Mouse (Mus musculus) natural killer cell, adult 2 months (primary cell): Measurements from ENCODE around the gene Drd5.

Experiments used
- DNase-seq, 2 experiments: peaks; one replicate each; pipeline ENCODE4 v3.0.0; 2022; ENCODE audit warnings: low spot score in 2 of 2

The Drd5 gene

DNA sequence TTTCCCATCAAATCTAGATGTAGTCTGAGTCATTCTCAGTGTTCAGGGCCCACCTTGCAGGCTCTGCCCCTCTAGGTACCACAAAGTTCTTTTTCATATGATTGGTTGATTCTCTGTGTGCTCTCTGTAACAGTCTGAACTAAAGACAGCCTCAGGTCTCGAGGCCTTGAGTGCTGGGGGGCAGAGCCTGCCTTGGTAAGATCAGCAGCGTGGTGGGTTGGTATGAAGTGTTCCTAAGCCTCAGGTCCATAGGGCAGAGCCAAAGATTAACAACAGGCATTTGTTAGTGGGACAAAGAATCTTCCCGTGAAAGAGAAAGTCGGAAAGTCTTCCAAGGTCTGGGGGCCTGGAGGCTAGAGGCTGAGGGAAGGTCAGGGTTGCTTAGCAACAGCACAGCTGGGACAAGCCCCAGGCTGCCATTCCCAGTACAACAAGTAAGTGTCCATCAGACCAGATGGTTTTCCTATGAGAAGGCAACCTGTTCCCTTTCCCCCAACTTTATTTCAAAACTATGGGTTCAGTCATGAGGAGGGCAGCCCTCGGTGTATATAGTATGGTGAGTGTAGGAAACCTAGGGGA lies 31.3 kb downstream of the Drd5 start:
- no peak for DNase-seq

DNA sequence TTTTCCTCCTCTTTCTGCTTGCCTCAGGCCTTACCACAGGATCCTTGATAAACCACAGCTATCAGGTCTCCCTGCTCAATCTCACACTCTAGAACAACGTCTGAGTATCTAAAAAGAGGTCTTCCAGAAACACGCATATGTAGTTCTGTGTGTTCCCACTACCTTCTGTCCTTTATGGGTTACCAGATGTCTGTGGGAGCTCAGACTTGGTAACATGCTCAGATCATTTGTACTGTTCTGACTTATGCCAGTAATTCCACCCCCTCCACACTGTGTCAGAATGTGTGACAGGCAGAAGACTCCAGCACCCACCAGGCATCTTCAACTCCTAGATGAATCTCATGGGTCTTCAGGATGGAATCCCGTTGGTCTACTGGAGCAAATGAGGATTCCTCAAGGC lies 37.8 kb downstream of the Drd5 start:
- no peak for DNase-seq

DNA sequence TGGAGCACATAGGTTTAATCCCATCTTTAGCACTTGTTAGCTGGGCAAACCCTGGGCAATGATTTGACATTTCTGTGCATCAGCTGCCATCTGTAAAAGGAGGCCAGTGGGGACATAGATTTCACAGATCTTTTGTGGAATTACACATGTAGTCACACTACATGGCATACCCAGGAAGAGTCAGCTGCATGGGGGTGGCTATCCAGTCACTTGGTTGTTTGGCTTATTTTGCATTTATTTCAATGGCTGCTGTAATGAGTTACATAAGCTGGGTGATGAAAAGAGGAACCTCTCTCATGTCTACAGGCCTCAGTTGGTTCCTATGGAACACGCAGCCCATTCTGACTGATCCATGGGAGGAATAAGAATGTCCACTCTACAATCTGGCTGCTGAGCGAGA lies 40.5 kb downstream of the Drd5 start:
- DNase-seq: no peak

DNA sequence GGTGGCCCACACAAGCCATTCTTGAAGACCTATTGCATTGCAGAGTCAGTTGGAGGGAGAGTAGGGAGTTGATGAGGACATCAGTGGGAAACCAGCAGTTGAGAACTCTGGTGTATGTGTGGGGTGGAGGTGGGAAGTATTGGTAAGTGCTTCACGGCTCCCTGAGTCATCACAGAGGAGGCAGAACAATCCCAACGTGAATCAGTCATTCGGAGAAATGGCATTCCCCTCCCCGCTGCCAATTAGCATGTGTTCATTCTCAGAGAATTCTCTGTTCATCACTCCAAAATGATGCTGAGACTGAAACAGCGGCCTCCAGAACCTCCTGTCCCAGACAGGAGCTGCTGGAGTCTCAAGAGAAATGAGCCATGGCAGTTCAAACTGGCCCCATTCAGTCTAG lies 45.2 kb downstream of the Drd5 start:
- no peak for DNase-seq

DNA sequence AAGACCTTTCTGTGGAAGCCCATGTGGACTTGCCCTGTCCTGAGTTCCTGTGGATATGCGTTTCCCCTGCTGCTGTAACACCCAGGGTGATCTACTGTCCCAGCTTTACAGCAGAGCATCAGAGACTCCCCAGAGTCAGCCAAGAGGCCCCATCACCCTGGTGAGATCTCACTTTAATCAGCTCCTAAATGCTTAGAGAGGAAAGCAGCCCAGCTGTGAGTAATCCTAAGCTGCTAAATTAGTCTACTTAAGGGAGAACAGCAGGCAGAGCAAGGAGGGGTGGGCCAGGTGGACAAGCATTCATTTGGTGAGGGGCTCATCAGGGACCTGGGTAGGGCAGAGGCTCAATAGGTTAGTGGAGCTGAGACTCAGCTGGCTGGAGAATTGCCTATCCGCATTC lies 46.4 kb downstream of the Drd5 start:
- no peak for DNase-seq

DNA sequence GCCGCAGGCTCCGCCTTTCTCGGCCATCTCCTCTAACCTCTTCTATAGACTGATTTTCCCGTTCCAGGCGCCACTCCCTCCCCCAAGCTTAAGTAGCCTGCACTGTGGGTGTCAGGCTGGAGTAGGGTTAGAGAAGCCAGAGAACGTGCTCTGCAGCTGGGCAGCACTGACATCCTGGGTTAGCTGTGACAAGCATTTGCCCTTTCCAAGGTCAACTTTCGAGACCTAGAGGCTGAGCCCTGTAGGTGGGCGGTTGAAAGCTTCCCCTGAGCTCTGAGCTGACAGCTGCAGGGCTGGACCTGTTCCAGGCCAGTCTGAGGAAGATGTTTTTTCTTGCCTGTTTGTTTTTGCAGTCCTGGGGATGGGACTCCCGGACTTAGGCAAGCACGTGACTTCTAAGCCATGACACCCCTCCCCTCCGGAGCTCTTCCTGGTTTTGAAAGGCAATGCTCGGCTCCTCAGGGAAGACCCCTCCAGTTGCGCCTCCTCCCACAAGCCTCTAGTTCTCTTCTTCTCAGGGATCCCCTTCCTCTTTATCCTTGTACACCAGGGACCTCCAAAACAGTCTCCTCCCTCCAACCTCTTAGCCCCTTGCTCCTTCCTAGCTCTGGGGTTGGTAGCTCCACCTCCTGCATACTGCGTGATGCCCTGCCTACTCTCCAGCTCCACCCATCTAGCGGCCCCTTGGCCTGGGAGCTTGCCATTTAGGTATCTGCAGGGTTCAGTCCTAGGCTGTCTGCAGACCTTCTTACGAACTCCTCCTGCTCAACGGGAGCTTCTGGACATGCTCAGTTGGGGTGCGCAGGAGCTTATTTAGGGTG lies 47.7 kb downstream of the Drd5 start:
- no peak for DNase-seq

DNA sequence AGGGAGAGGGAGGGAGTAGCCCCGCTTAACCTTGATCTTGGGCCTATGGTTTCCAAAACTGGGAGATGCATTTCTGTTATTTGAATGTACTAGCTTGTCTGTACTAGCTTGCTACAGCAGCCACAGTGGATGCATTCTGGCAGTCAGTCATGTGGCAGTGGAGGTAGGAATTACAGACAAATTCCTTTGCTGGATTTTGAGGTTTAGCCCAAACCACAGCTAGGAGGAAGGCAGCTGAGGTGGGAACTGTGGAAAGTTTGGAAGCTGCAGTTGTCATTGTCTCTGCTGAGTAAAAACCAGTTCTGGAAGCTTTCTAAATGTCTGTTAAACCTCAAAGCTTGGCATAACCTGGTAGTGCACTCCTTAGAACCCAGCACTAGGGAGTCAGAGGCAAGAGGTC lies 52.1 kb downstream of the Drd5 start:
- no peak for DNase-seq
